Mouse (Mus musculus): ENCODE data around the gene Cxcl17.

Cxcl17 gene

DNA sequence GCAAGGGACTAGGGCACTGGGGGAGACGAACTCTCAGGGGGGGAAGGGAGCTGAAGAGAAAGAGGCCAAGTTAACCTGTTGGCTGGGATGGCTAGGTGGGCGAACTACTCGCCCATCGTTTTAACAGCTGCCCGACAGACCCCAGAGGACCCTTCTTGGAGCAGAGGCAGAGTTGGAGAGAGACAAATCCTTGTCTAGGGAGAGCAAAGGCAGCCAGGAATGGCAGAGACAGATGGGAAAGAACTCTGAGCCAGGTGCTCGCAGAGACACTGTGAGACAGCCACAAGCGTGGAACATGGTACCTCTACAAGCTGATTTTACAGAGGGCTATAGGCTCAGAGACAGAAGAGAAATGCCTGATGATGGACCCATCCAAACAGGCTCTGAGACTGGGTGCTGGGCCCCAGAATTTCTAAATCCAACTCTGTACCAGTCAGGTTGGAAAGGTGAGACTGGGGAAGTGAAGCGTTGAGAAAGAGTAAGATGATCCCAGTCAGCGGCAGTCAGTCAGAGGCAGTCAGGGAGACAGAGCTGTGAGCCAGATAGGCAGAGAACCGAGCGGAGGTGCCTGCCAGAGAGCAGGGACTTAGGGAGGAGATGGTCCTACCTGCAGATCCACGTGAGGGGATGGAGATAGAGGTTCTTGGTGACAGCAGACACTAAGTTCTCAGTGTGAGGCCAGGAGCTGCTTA lies 43.5 kb downstream of the Cxcl17 start, which contains the start of gene Cnfn:
TSS of gene Cnfn (minus strand) at position 667 of the 692 bp plus-strand sequence.
- DNase-seq (ENCODE audit: inconsistent ontology term) = no peak

DNA sequence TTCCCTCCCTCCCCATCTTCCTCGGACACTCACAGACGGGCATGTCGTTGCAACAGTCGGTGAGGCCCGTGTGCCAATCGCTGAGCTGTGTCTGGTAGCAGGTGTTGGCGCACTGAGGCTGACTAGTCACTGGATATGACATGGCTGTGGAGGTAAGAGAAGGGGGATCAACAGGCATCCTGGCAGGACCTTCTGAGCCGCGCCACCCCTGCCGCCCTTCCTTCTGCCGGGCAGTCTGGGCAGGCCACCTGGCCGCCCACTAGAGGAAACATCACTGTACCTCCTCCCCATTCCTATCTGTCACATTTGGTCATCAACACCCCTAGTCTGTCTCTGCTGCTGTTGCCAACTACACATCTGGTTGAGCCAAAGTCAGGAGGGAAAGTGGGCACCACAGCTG lies 44.4 kb downstream of the Cxcl17 start:
- DNase-seq (ENCODE audit: inconsistent ontology term) = no peak

DNA sequence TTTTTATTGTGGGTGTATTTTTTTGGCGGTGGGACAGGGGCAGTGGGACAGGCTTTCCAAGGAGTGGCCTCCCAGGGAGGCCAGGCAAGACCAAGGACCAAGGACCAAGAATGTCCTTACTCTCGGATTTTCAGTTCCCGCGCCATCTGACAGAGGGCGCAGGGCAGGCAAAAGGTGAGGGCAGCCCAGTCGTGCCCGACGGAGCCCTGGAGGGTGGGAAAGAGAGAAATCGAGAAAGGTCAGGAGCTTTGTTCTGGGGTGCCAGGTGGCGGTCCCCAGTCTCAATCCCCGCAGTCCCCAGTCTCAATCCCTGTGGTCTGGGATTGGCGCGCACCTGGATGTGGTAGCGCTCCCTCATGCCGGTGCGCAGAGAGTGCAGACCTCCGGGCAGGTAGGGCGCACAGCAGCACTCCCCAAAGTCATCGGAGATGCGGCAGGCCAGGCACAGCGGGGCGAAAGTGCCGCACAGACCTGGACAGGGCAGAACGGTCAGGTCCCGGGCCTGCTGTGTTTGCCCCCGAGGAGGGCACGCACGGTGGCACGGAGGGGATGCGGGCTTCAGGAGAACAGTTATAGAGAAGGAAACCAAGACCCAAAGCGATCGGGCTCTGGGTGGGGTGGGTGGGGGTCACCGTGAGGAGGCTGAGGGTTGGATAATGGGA lies 44.9 kb downstream of the Cxcl17 start:
- DNase-seq (ENCODE audit: inconsistent ontology term) = no peak

DNA sequence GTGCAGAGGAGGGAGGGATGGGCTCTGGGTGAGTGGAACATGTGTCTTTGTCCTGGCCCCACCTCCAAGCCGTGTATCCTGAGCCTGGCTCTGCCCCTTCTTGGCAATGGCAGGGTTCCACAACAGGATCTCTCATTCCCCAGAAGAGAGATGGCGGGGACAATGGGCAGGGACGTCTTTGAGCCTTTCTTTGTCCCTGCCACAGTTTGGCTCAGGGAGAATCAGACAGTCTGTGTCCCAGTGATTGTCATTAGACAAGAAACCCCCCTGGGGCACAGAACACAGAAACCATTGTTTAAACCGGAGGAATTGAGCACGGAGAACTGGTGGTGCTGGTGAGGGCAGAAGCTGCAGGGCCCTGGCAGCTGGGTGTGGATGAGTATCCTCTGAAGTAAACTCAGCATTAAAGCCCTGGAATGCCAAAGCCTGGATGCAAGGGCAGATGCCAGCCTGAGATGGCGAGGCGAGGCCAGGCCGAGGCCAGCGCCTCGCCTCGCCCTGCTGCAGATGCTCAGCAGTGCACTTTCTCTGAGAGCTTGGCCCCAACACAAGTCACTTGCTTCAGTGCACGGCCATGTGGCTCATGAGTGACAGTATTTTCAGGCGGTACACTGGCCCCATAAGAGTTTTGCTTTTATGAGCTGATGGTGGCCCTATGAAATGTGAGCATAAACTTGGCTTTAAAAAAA lies 46.6 kb downstream of the Cxcl17 start:
- peak; percentile 88 for DNase-seq (ENCODE audit: inconsistent ontology term)

DNA sequence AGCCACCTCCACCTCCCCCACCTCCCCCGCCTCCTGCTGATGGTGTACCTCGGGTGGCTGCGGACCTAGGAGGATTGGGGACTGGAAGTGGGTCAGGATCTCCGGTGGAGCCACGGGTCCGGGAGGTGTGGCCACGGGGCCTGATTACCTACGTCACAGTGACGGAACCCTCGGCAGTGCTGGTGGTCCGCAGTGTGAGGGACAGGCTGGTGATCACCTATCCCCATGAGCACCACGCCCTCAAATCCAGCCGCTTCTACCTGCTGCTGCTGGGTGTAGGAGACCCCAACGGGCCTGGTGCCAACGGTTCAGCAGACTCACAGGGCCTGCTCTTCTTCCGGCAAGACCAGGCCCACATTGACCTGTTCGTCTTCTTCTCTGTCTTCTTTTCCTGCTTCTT lies 49.1 kb downstream of the Cxcl17 start:
- no peak for DNase-seq (ENCODE audit: inconsistent ontology term)

DNA sequence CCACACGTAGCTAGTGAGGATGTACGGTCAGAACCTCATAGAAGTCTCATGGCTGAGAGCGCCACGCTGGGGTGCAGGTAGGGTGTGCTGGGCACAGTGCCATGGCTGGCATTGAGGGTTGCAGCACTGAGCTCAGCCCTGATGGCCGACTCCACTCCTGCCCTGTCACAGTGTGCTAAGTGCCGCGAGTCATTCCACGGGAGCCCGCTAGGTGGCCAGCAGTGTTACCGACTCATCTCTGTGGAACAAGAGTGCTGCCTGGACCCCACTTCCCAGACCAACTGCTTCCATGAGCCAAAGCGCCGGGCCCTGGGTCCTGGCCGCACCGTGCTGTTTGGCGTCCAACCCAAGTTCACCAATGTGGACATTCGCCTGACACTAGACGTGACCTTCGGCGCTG lies 49.5 kb downstream of the Cxcl17 start:
- DNase-seq (ENCODE audit: inconsistent ontology term) = no peak

DNA sequence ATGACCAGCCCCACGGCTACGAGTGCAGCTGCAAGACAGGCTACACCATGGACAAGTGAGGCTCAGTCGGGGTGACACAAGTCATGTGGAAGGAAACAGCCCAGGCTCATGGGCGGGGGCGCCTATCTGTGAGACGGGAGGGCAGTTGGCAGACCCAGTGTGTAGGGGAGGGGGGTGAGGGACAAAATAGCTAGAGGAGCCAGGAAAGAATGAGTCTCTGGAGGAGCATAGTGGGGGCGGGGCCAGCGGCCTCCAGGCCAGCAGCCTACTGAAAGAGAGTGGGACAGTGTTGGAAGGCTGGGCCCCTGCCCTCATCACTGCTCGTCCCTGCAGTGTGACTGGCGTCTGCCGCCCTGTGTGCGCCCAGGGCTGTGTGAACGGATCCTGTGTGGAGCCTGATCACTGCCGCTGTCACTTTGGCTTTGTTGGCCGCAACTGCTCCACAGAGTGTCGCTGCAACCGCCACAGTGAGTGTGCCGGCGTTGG lies 53.9 kb downstream of the Cxcl17 start:
- peak; percentile 95 for DNase-seq (ENCODE audit: inconsistent ontology term)

All from Muller cell, postnatal 12 days (primary cell).